Mouse (Mus musculus): ENCODE measurements around the gene Olfr209.

- TF ChIP-seq CTCF (IDR thresholded peaks at IDR 0.05; ENCODE audit: low read depth) (no peak), EP300 (IDR thresholded peaks at IDR 0.05; ENCODE audit: low read depth) (no peak)
Measured at GRCm38 (mm10) chr16:59318148-59318547, 45.6 kb downstream of the Olfr209 start, which contains the start of gene Olfr204.

Data from liver, embryonic 14.5 days (tissue).